Comparison of ENCODE assay signal across 18 mouse cellular contexts in the genomic region with DNA sequence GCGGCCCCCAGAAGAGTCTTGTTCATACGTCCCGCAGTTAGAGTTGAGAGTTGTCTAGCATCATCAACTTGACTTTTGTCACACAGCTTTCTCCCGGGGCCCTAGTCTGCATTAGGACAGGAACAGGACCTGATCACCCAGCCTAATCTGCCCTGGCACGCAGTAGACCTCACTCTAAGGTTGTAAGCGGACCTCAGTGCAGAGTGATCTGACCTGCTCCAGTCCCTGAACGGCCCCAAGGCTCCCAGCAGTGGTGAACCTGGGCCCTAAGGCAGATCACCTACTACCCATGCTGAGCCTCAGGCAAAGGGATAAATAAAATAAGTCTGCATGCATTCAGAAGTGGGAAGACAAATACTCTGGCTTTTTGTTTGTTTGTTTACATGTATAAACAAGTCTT. TPM values are rescaled to one million over a fixed set of nuclear protein-coding genes. Genes with fewer than 3 reads are reported as not detected.
DNase-seq lines count a peak whose midpoint lies in the region; ATAC-seq and TF ChIP-seq lines count a peak whose summit lies in the region.
"Had no signal": no experiment of that assay in that cellular context is flagged by ENCODE, and none has a peak within 500 bp of the region (broad histone marks: within the 10 kb centered on the region; RNA-seq: fewer than 3 reads in every experiment).

No protein-coding gene starts in this region.

- H3ac ChIP-seq in myocyte (ENCODE audit: control insufficient read depth, insufficient read length), result no peak overlapping the region

- H3K4me2 ChIP-seq in embryonic facial prominence, embryonic 13.5 days, result 0 out of 2 replicates have a peak overlapping the region, but pooled peaks have one; percentile 94
- no peak overlapping the region for H3K4me2 ChIP-seq in kidney, postnatal 0 days (ENCODE audit: low read length)
- no peak overlapping the region for H3K4me2 ChIP-seq in myocyte (ENCODE audit: low read depth)

- H3K9ac ChIP-seq in embryonic facial prominence, embryonic 13.5 days, result no peak overlapping the region
- H3K9ac ChIP-seq in kidney, postnatal 0 days (ENCODE audit: low read depth, low read length), result no peak overlapping the region

- no peaks in the 10 kb centered on the region for H3K36me3 ChIP-seq in embryonic facial prominence, embryonic 13.5 days
- H3K36me3 ChIP-seq in embryonic facial prominence, embryonic 10.5 days (replicated peaks), result no peaks in the 10 kb centered on the region
- H3K36me3 ChIP-seq in kidney, postnatal 0 days (ENCODE audit: insufficient read depth, low read length), result no peaks in the 10 kb centered on the region
- no peaks in the 10 kb centered on the region for H3K36me3 ChIP-seq in myocyte (ENCODE audit: control insufficient read depth, insufficient read depth)
- H3K36me3 ChIP-seq: embryonic facial prominence, embryonic 12.5 days; neural tube, embryonic 13.5 days had no signal

- WGBS in embryonic facial prominence, embryonic 13.5 days, result 16% methylated on average over 7 of the region's 7 CpGs
- 11% methylated on average over 7 of the region's 7 CpGs for WGBS in embryonic facial prominence, embryonic 10.5 days
- 65% methylated on average over 7 of the region's 7 CpGs for WGBS in kidney, postnatal 0 days

- no peak overlapping the region for H3K4me3 ChIP-seq in embryonic facial prominence, embryonic 13.5 days
- no peak overlapping the region for H3K4me3 ChIP-seq in embryonic facial prominence, embryonic 10.5 days
- no peak overlapping the region for H3K4me3 ChIP-seq in kidney, postnatal 0 days (replicated peaks; ENCODE audit: low read depth, low read length)
- H3K4me3 ChIP-seq in bone marrow macrophage, adult 2 months (ENCODE audit: insufficient read depth, low read length), result no peak overlapping the region
- H3K4me3 ChIP-seq in myocyte, result peak overlapping the region; percentile 74

- no peak overlapping the region for H3K27ac ChIP-seq in embryonic facial prominence, embryonic 13.5 days
- no peak overlapping the region for H3K27ac ChIP-seq in embryonic facial prominence, embryonic 10.5 days (replicated peaks)
- H3K27ac ChIP-seq in kidney, postnatal 0 days, result 0 out of 2 replicates have a peak overlapping the region, but pooled peaks have one; percentile 54
- peak overlapping the region; percentile 67 for H3K27ac ChIP-seq in bone marrow macrophage, adult 2 months (ENCODE audit: insufficient read depth, low read depth, low read length)
- H3K27ac ChIP-seq: embryonic facial prominence, embryonic 12.5 days; heart, adult 2 months; neural tube, embryonic 13.5 days had no signal

- ATAC-seq in embryonic facial prominence, embryonic 13.5 days (ENCODE audit: insufficient number of reproducible peaks, insufficient read depth, low FRiP score, low TSS enrichment, low read depth), result no peak
- no peak for ATAC-seq in kidney, postnatal 0 days (replicated peaks; ENCODE audit: low FRiP score, low read depth)

- no peaks in the 10 kb centered on the region for H3K9me3 ChIP-seq in embryonic facial prominence, embryonic 13.5 days
- H3K9me3 ChIP-seq in embryonic facial prominence, embryonic 10.5 days, result no peaks in the 10 kb centered on the region
- H3K9me3 ChIP-seq in kidney, postnatal 0 days (replicated peaks; ENCODE audit: low read length), result no peaks in the 10 kb centered on the region
- H3K9me3 ChIP-seq: embryonic facial prominence, embryonic 12.5 days; neural tube, embryonic 13.5 days had no signal

- no peak for TF ChIP-seq CTCF in kidney, postnatal 0 days (IDR thresholded peaks at IDR 0.05; ENCODE audit: low read depth)
- no peak for TF ChIP-seq CTCF in bone marrow macrophage, adult 2 months (IDR thresholded peaks at IDR 0.05; ENCODE audit: low read depth, low read length)

- peaks cover 76% of the 10 kb centered on the region for H3K27me3 ChIP-seq in embryonic facial prominence, embryonic 13.5 days
- peaks cover 97% of the 10 kb centered on the region for H3K27me3 ChIP-seq in embryonic facial prominence, embryonic 10.5 days (replicated peaks; ENCODE audit: low read depth, poor library complexity, severe bottlenecking)
- no peaks in the 10 kb centered on the region for H3K27me3 ChIP-seq in kidney, postnatal 0 days (ENCODE audit: insufficient read depth, low read length)
- H3K27me3 ChIP-seq in myocyte (ENCODE audit: control insufficient read depth, insufficient read depth, insufficient read length), result no peaks in the 10 kb centered on the region

- DNase-seq in embryonic facial prominence, embryonic 10.5 days (ENCODE audit: low spot score), result no peak
- DNase-seq in kidney, postnatal 0 days (ENCODE audit: low spot score), result no peak
- no peak for DNase-seq in kidney, postnatal 25 days
- DNase-seq in gastrocnemius, adult 8-10 months (ENCODE audit: low spot score in 2 of 2), result no peak
- DNase-seq in spleen, postnatal 4 days (ENCODE audit: low spot score in 2 of 2), result no peak
- DNase-seq: cerebellum, adult 8-10 months; gastrocnemius, postnatal 10 days; heart, adult 2 months; heart, postnatal 4 days; lung, adult 18-20 months; lung, postnatal 14 days; spleen, adult 18-20 months had no signal

- H3K4me1 ChIP-seq in embryonic facial prominence, embryonic 13.5 days, result peaks cover 34% of the 10 kb centered on the region
- H3K4me1 ChIP-seq in embryonic facial prominence, embryonic 10.5 days, result peaks cover 41% of the 10 kb centered on the region
- H3K4me1 ChIP-seq in kidney, postnatal 0 days (replicated peaks; ENCODE audit: insufficient read depth, low read length), result peaks cover 21% of the 10 kb centered on the region; the same call in 1 of the 2 replicates
- peaks cover 56% of the 10 kb centered on the region for H3K4me1 ChIP-seq in bone marrow macrophage, adult 2 months (ENCODE audit: control insufficient read depth, insufficient read depth, low read length)

- no peak for TF ChIP-seq POLR2A in bone marrow macrophage, adult 2 months (IDR thresholded peaks at IDR 0.05; ENCODE audit: borderline replicate concordance, low read depth, low read length)
- no peak for TF ChIP-seq POLR2A in myocyte (IDR thresholded peaks at IDR 0.05; ENCODE audit: insufficient read length, low read depth)

- H3K79me2 ChIP-seq in myocyte (ENCODE audit: control insufficient read depth, insufficient read depth), result peaks cover 38% of the 10 kb centered on the region

TF ChIP-seq in myocyte, 11 proteins besides CTCF, POLR2A, EP300 and RAD21:
- TF ChIP-seq MYOD1 (IDR thresholded peaks at IDR 0.05; ENCODE audit: control insufficient read depth in 1 of 3, insufficient read length in 2 of 3, low read depth in 2 of 3) (no peak), REST (IDR thresholded peaks at IDR 0.05; ENCODE audit: insufficient read depth, insufficient read length) (no peak), TCF3 (IDR thresholded peaks at IDR 0.05; ENCODE audit: insufficient read length, low read depth) (no peak), POLR2AphosphoS2 (IDR thresholded peaks at IDR 0.05; ENCODE audit: insufficient read length, low read depth) (no peak), MAX (IDR thresholded peaks at IDR 0.05; ENCODE audit: low read depth) (no peak), SRF (IDR thresholded peaks at IDR 0.05; ENCODE audit: control insufficient read depth, insufficient read length, low read depth) (no peak), E2F4 (IDR thresholded peaks at IDR 0.05; ENCODE audit: insufficient read depth) (no peak), CEBPB (IDR thresholded peaks at IDR 0.05; ENCODE audit: insufficient read depth, poor library complexity, severe bottlenecking) (no peak), TCF12 (IDR thresholded peaks at IDR 0.05; ENCODE audit: insufficient read depth, poor library complexity, severe bottlenecking) (no peak), MYOG (IDR thresholded peaks at IDR 0.05; ENCODE audit: control insufficient read depth in 1 of 3, insufficient read depth in 1 of 3, insufficient read length in 2 of 3, low read depth in 2 of 3) (no peak), USF1 (IDR thresholded peaks at IDR 0.05; ENCODE audit: low read depth) (no peak)

RNA-seq across cellular contexts. Expression of gene C77080, which starts 11.9 kb away (rescaled TPM):
- polyA plus RNA-seq in embryonic facial prominence, embryonic 13.5 days (2015; fragmentation: Nextera tagmentation; extraction: Ambion mirVana), result 7.6 and 8.4 TPM in 2 replicates
- polyA plus RNA-seq in embryonic facial prominence, embryonic 10.5 days (2016; fragmentation: Nextera tagmentation; extraction: Ambion mirVana), result 3.3 and 3.5 TPM in 2 replicates
- 9.8 and 11.3 TPM in 2 replicates for polyA plus RNA-seq in kidney, postnatal 0 days (2015; fragmentation: Nextera tagmentation; extraction: Ambion mirVana)
- polyA plus RNA-seq in bone marrow macrophage, adult 2 months (2012; ENCODE audit: insufficient read depth, insufficient read length, missing spikeins), result 5.0 and 6.3 TPM in 2 replicates
- 25.4 TPM for polyA plus RNA-seq in myocyte (2012; fragmentation: generic; extraction: Trizol)
- 1 to 10 TPM in 1 of 4 experiments, under 1 TPM in 3; 0.58 to 1.6 (median 0.75) TPM for total RNA-seq in gastrocnemius, adult 8-10 months (2022)

RNA-seq across cellular contexts. Expression of gene Sync, which starts 38.1 kb away (rescaled TPM):
- 0.96 and 1.2 TPM in 2 replicates for polyA plus RNA-seq in embryonic facial prominence, embryonic 13.5 days (2015; fragmentation: Nextera tagmentation; extraction: Ambion mirVana)
- 0.48 and 0.71 TPM in 2 replicates for polyA plus RNA-seq in embryonic facial prominence, embryonic 10.5 days (2016; fragmentation: Nextera tagmentation; extraction: Ambion mirVana)
- polyA plus RNA-seq in kidney, postnatal 0 days (2015; fragmentation: Nextera tagmentation; extraction: Ambion mirVana), result 0.63 and 0.78 TPM in 2 replicates
- not detected in 2 replicates for polyA plus RNA-seq in bone marrow macrophage, adult 2 months (2012; ENCODE audit: insufficient read depth, insufficient read length, missing spikeins)
- polyA plus RNA-seq in myocyte (2012; fragmentation: generic; extraction: Trizol), result 51.1 TPM
- 10 to 100 TPM; 46.1 to 56.7 (median 48.1) TPM for total RNA-seq in gastrocnemius, adult 8-10 months (2022)
- total RNA-seq: CH12.LX had no signal

RNA-seq across cellular contexts. Expression of gene Yars, which starts 59.7 kb away (rescaled TPM):
- 80.0 and 84.5 TPM in 2 replicates for polyA plus RNA-seq in embryonic facial prominence, embryonic 13.5 days (2015; fragmentation: Nextera tagmentation; extraction: Ambion mirVana)
- polyA plus RNA-seq in embryonic facial prominence, embryonic 10.5 days (2016; fragmentation: Nextera tagmentation; extraction: Ambion mirVana), result 96.0 and 105 TPM in 2 replicates
- 48.9 and 55.9 TPM in 2 replicates for polyA plus RNA-seq in kidney, postnatal 0 days (2015; fragmentation: Nextera tagmentation; extraction: Ambion mirVana)
- polyA plus RNA-seq in bone marrow macrophage, adult 2 months (2012; ENCODE audit: insufficient read depth, insufficient read length, missing spikeins), result 18.0 and 21.7 TPM in 2 replicates
- polyA plus RNA-seq in myocyte (2012; fragmentation: generic; extraction: Trizol), result 183 TPM
- 10 to 100 TPM; 31.2 to 44.4 (median 35.3) TPM for total RNA-seq in gastrocnemius, adult 8-10 months (2022)

RNA-seq across cellular contexts. Expression of gene S100pbp, which starts 59.8 kb away (rescaled TPM):
- 25.4 and 25.5 TPM in 2 replicates for polyA plus RNA-seq in embryonic facial prominence, embryonic 13.5 days (2015; fragmentation: Nextera tagmentation; extraction: Ambion mirVana)
- polyA plus RNA-seq in embryonic facial prominence, embryonic 10.5 days (2016; fragmentation: Nextera tagmentation; extraction: Ambion mirVana), result 29.5 and 29.8 TPM in 2 replicates
- polyA plus RNA-seq in kidney, postnatal 0 days (2015; fragmentation: Nextera tagmentation; extraction: Ambion mirVana), result 14.5 and 15.6 TPM in 2 replicates
- 25.9 and 26.8 TPM in 2 replicates for polyA plus RNA-seq in bone marrow macrophage, adult 2 months (2012; ENCODE audit: insufficient read depth, insufficient read length, missing spikeins)
- polyA plus RNA-seq in myocyte (2012; fragmentation: generic; extraction: Trizol), result 7.8 TPM
- total RNA-seq in gastrocnemius, adult 8-10 months (2022), result 1 to 10 TPM; 3.8 to 4.6 (median 4.4) TPM

Comparison
In these comparisons a context has a peak if more than half of its experiments do, and no peak if none do; other contexts are left out.
1. H3K27ac ChIP-seq: peak in kidney, postnatal 0 days (single experiment) and bone marrow macrophage, adult 2 months (single experiment); none in embryonic facial prominence, embryonic 13.5 days (single experiment) and embryonic facial prominence, embryonic 10.5 days (single experiment).
2. RNA of gene Sync, which starts 38.1 kb away (polyA plus RNA-seq): 51.1 TPM in myocyte (single experiment); 0.96 to 1.2 TPM in embryonic facial prominence, embryonic 13.5 days, 0.48 to 0.71 TPM in embryonic facial prominence, embryonic 10.5 days, 0.63 to 0.78 TPM in kidney, postnatal 0 days and not detected in bone marrow macrophage, adult 2 months; every median in the first group is over 10 times any median in the second.